Mouse (Mus musculus): ENCODE data around the gene Med16.

The Med16 gene

GRCm38 (mm10) chr10:79936911-79937441, 28.3 kb upstream of the Med16 start:
- TF ChIP-seq GATA4 (IDR thresholded peaks at IDR 0.05; ENCODE audit: insufficient replicate concordance, low read length): peak; percentile 99; the same call in 1 of the 2 replicates

- TF ChIP-seq GATA4 (IDR thresholded peaks at IDR 0.05; ENCODE audit: insufficient replicate concordance, low read length): no peak
Measured at GRCm38 (mm10) chr10:79936284-79936910, 27.7 kb upstream of the Med16 start.

- no peak for TF ChIP-seq GATA4 (IDR thresholded peaks at IDR 0.05; ENCODE audit: insufficient replicate concordance, low read length)
Measured at GRCm38 (mm10) chr10:79934794-79935569, 26.3 kb upstream of the Med16 start.

GRCm38 (mm10) chr10:79934272-79934721, 25.6 kb upstream of the Med16 start:
- TF ChIP-seq GATA4 (IDR thresholded peaks at IDR 0.05; ENCODE audit: insufficient replicate concordance, low read length): peak; percentile 84; the same call in 1 of the 2 replicates

GRCm38 (mm10) chr10:79933861-79934260, 25.1 kb upstream of the Med16 start:
- TF ChIP-seq GATA4 (IDR thresholded peaks at IDR 0.05; ENCODE audit: insufficient replicate concordance, low read length): no peak

- TF ChIP-seq GATA4 (IDR thresholded peaks at IDR 0.05; ENCODE audit: insufficient replicate concordance, low read length): no peak
Measured at GRCm38 (mm10) chr10:79933145-79933679, 24.5 kb upstream of the Med16 start.

- no peak for TF ChIP-seq GATA4 (IDR thresholded peaks at IDR 0.05; ENCODE audit: insufficient replicate concordance, low read length)
Measured at GRCm38 (mm10) chr10:79932736-79933135, 24.0 kb upstream of the Med16 start.

- no peak for TF ChIP-seq GATA4 (IDR thresholded peaks at IDR 0.05; ENCODE audit: insufficient replicate concordance, low read length)
Measured at GRCm38 (mm10) chr10:79931797-79932196, 23.1 kb upstream of the Med16 start.

- no peak for TF ChIP-seq GATA4 (IDR thresholded peaks at IDR 0.05; ENCODE audit: insufficient replicate concordance, low read length)
Measured at GRCm38 (mm10) chr10:79930826-79931186, 22.1 kb upstream of the Med16 start.

GRCm38 (mm10) chr10:79929967-79930825, 21.5 kb upstream of the Med16 start:
- no peak for TF ChIP-seq GATA4 (IDR thresholded peaks at IDR 0.05; ENCODE audit: insufficient replicate concordance, low read length)

GRCm38 (mm10) chr10:79928907-79929701, 20.4 kb upstream of the Med16 start:
- TF ChIP-seq GATA4 (IDR thresholded peaks at IDR 0.05; ENCODE audit: insufficient replicate concordance, low read length): no peak

- TF ChIP-seq GATA4 (IDR thresholded peaks at IDR 0.05; ENCODE audit: insufficient replicate concordance, low read length): no peak
Measured at GRCm38 (mm10) chr10:79928030-79928694, 19.4 kb upstream of the Med16 start.

GRCm38 (mm10) chr10:79927324-79928029, 18.8 kb upstream of the Med16 start:
- no peak for TF ChIP-seq GATA4 (IDR thresholded peaks at IDR 0.05; ENCODE audit: insufficient replicate concordance, low read length)
